Mouse (Mus musculus) frontal cortex, adult 2 months (tissue): ENCODE data around the gene Traf3ip3. TPM values are rescaled to one million over a fixed set of nuclear protein-coding genes. Genes with fewer than 3 reads are reported as not detected.

Experiments used
- DNase-seq, 2 experiments: peaks; one replicate each; pipeline ENCODE4 v3.0.0; 2022; ENCODE audit warnings: low spot score in 1 of 2; ENCODE audit errors: extremely low spot score in 1 of 2
- polyA plus RNA-seq: library from polyadenylated mRNA; depleted of rRNA; stranded (reverse); fragments of >200 nt; gene quantifications from 2 replicates; pipeline ENCODE4 v1.2.3, GENCODE M21; 2012

Gene Traf3ip3
- polyA plus RNA-seq, 1 experiment: 1.00 TPM

GRCm38 (mm10) chr1:193208178-193208577 is 6.7 kb upstream of the Traf3ip3 start:
- DNase-seq: peak; percentile 13 to 78

- no peak for DNase-seq
These were observed 6.0 kb upstream of the Traf3ip3 start, which contains the start of gene Lamb3 for GRCm38 (mm10) chr1:193207503-193207902. Gene Lamb3 (plus strand): TSS chr1:193207699.

GRCm38 (mm10) chr1:193205431-193205830 is 3.9 kb upstream of the Traf3ip3 start:
- no peak for DNase-seq

GRCm38 (mm10) chr1:193203821-193204220 is 2.3 kb upstream of the Traf3ip3 start:
- DNase-seq: no peak

GRCm38 (mm10) chr1:193200640-193201382 is 692 bp downstream of the Traf3ip3 start:
- no peak for DNase-seq

GRCm38 (mm10) chr1:193198312-193198711 is 3.2 kb downstream of the Traf3ip3 start:
- no peak for DNase-seq

GRCm38 (mm10) chr1:193197494-193198205 is 3.9 kb downstream of the Traf3ip3 start:
- DNase-seq: no peak

- no peak for DNase-seq
These were observed 6.2 kb downstream of the Traf3ip3 start for GRCm38 (mm10) chr1:193195169-193195810.

GRCm38 (mm10) chr1:193194416-193195140 is 6.9 kb downstream of the Traf3ip3 start:
- DNase-seq: no peak

GRCm38 (mm10) chr1:193191675-193192283 is 9.7 kb downstream of the Traf3ip3 start:
- no peak for DNase-seq

GRCm38 (mm10) chr1:193189771-193190170 is 11.7 kb downstream of the Traf3ip3 start:
- DNase-seq: no peak

- DNase-seq: peak in 1 of 2 experiments; percentile 15
These were observed 12.3 kb downstream of the Traf3ip3 start for GRCm38 (mm10) chr1:193189151-193189621.

- no peak for DNase-seq
These were observed 13.2 kb downstream of the Traf3ip3 start for GRCm38 (mm10) chr1:193188257-193188656.

- DNase-seq: no peak
These were observed 20.4 kb downstream of the Traf3ip3 start for GRCm38 (mm10) chr1:193181104-193181503.

GRCm38 (mm10) chr1:193174143-193174733 is 27.3 kb downstream of the Traf3ip3 start:
- DNase-seq: no peak

- DNase-seq: no peak
These were observed 27.7 kb downstream of the Traf3ip3 start for GRCm38 (mm10) chr1:193173810-193174129.

- DNase-seq: peak; percentile 96 to 98
These were observed 28.3 kb downstream of the Traf3ip3 start for GRCm38 (mm10) chr1:193172991-193173809.

GRCm38 (mm10) chr1:193169856-193170255 is 31.6 kb downstream of the Traf3ip3 start:
- peak in 1 of 2 experiments; percentile 35 for DNase-seq

GRCm38 (mm10) chr1:193169228-193169627 is 32.3 kb downstream of the Traf3ip3 start:
- no peak for DNase-seq
